Mouse (Mus musculus) MEL (cell line): ENCODE measurements around the gene Omp. TPM values are rescaled to one million over a fixed set of nuclear protein-coding genes. Genes with fewer than 3 reads are reported as not detected.

ENCODE experiments used
- DNase-seq: peaks from one replicate; pipeline ENCODE4 v3.0.0; 2011; ENCODE audit warnings: low read depth, low spot score
- H3K27ac ChIP-seq: 2 replicates; pipeline ENCODE4 v1.5.1; 2012; ENCODE audit warnings: low read depth, mild to moderate bottlenecking, control low read depth, low read length, moderate library complexity; ENCODE audit not compliant: control insufficient read depth
- H3K27me3 ChIP-seq, 2 experiments: fragments of 150-350 bp in 1 of 2; sonication (generic) in 1 of 2; 2 replicates each; pipeline ENCODE4 v1.6.1; 2012; ENCODE audit warnings: low read length in 2 of 2, mild to moderate bottlenecking in 2 of 2, improper control_type of control experiment in 1 of 2, moderate library complexity in 1 of 2; ENCODE audit not compliant: insufficient read depth in 2 of 2, control insufficient read depth in 1 of 2
- H3K36me3 ChIP-seq, 2 experiments: 2 replicates each; pipeline ENCODE4 v1.6.1; 2012 to 2014; ENCODE audit warnings: low read length in 2 of 2, improper control_type of control experiment in 1 of 2, inconsistent platforms in 1 of 2, mild to moderate bottlenecking in 1 of 2; ENCODE audit not compliant: insufficient read depth in 2 of 2, control insufficient read depth in 1 of 2
- H3K4me1 ChIP-seq, 2 experiments: fragments of 150-350 bp in 1 of 2; sonication (generic) in 1 of 2; 2 replicates each; pipeline ENCODE4 v1.6.1; 2012; ENCODE audit warnings: low read length in 2 of 2, improper control_type of control experiment in 1 of 2, mild to moderate bottlenecking in 1 of 2; ENCODE audit not compliant: insufficient read depth in 2 of 2, control insufficient read depth in 1 of 2
- H3K4me3 ChIP-seq, 2 experiments: fragments of 150-350 bp in 1 of 2; sonication (generic) in 1 of 2; 2 replicates each; pipeline ENCODE4 v1.5.1; 2012; ENCODE audit warnings: low read depth in 2 of 2, low read length in 2 of 2, mild to moderate bottlenecking in 2 of 2, moderate library complexity in 2 of 2, control low read depth in 1 of 2, improper control_type of control experiment in 1 of 2; ENCODE audit not compliant: control insufficient read depth in 1 of 2, insufficient read depth in 1 of 2
- H3K79me2 ChIP-seq: 2 replicates; pipeline ENCODE4 v1.6.1; 2012; ENCODE audit warnings: mild to moderate bottlenecking, low read length, moderate library complexity; ENCODE audit not compliant: control insufficient read depth, poor library complexity, insufficient read depth
- H3K9ac ChIP-seq: 2 replicates; pipeline ENCODE4 v1.6.1; 2012; ENCODE audit warnings: low read depth, mild to moderate bottlenecking, control low read depth, low read length, moderate library complexity; ENCODE audit not compliant: control insufficient read depth, poor library complexity, severe bottlenecking
- H3K9me3 ChIP-seq: fragments of 150-350 bp; sonication (generic); replicated peaks from 2 replicates; pipeline ENCODE4 v1.6.1; 2012; ENCODE audit warnings: mild to moderate bottlenecking, low read length, improper control_type of control experiment, moderate library complexity; ENCODE audit not compliant: insufficient read depth
- BHLHE40 ChIP-seq: IDR thresholded peaks from 2 replicates; pipeline ENCODE4 v1.6.1; 2012; ENCODE audit warnings: low read depth, mild to moderate bottlenecking, inconsistent platforms, low read length, improper control_type of control experiment, borderline replicate concordance
- CHD1 ChIP-seq: IDR thresholded peaks from 2 replicates; pipeline ENCODE4 v1.6.1; 2012; ENCODE audit warnings: low read depth, mild to moderate bottlenecking, inconsistent platforms, low read length, improper control_type of control experiment
- CHD2 ChIP-seq: IDR thresholded peaks from 2 replicates; pipeline ENCODE4 v1.6.1; 2011; ENCODE audit warnings: low read length, improper control_type of control experiment
- EP300 ChIP-seq, 2 experiments: IDR thresholded peaks; 2 replicates each; pipeline ENCODE4 v1.6.1; 2011; ENCODE audit warnings: improper control_type of control experiment in 2 of 2, low read length in 2 of 2, low read depth in 1 of 2, mild to moderate bottlenecking in 1 of 2
- GABPA ChIP-seq: IDR thresholded peaks from 2 replicates; pipeline ENCODE4 v1.6.1; 2012; ENCODE audit warnings: low read depth, mild to moderate bottlenecking, inconsistent platforms, low read length, improper control_type of control experiment, moderate library complexity
- GATA1 ChIP-seq: IDR thresholded peaks from 2 replicates; pipeline ENCODE4 v1.6.1; 2011; ENCODE audit warnings: low read depth, low read length, improper control_type of control experiment
- HCFC1 ChIP-seq: IDR thresholded peaks from 2 replicates; pipeline ENCODE4 v1.6.1; 2012; ENCODE audit warnings: low read depth, mild to moderate bottlenecking, inconsistent platforms, low read length, improper control_type of control experiment, moderate library complexity
- MAFK ChIP-seq: IDR thresholded peaks from 2 replicates; pipeline ENCODE4 v1.6.1; 2011; ENCODE audit warnings: low read depth, mild to moderate bottlenecking, low read length, improper control_type of control experiment, borderline replicate concordance
- MEF2A ChIP-seq: IDR thresholded peaks from 2 replicates; pipeline ENCODE4 v1.6.1; 2014; ENCODE audit warnings: low read depth, mild to moderate bottlenecking, inconsistent platforms, low read length, improper control_type of control experiment; ENCODE audit not compliant: poor library complexity, insufficient replicate concordance, severe bottlenecking; ENCODE audit errors: extremely low read depth
- MXI1 ChIP-seq: IDR thresholded peaks from 2 replicates; pipeline ENCODE4 v1.6.1; 2011; ENCODE audit warnings: mild to moderate bottlenecking, low read depth, low read length, improper control_type of control experiment
- POLR2AphosphoS2 ChIP-seq: IDR thresholded peaks from 2 replicates; pipeline ENCODE4 v1.6.1; 2011; ENCODE audit warnings: low read length, improper control_type of control experiment
- POLR2AphosphoS5 ChIP-seq: IDR thresholded peaks from 2 replicates; pipeline ENCODE4 v1.6.1; 2012; ENCODE audit warnings: low read depth, borderline replicate concordance, mild to moderate bottlenecking, inconsistent platforms, low read length, moderate library complexity, mixed read lengths
- SIN3A ChIP-seq: IDR thresholded peaks from 2 replicates; pipeline ENCODE4 v1.6.1; 2012; ENCODE audit warnings: low read length, improper control_type of control experiment, inconsistent platforms
- SMC3 ChIP-seq: IDR thresholded peaks from 2 replicates; pipeline ENCODE4 v1.6.1; 2011; ENCODE audit warnings: low read depth, low read length, improper control_type of control experiment
- TBP ChIP-seq: IDR thresholded peaks from 2 replicates; pipeline ENCODE4 v1.8.0; 2011; ENCODE audit warnings: low read depth, low read length, improper control_type of control experiment
- USF2 ChIP-seq, 2 experiments: IDR thresholded peaks; 2 replicates each; pipeline ENCODE4 v1.6.1; 2011 to 2012; ENCODE audit warnings: improper control_type of control experiment in 2 of 2, low read length in 2 of 2, borderline replicate concordance in 1 of 2, inconsistent platforms in 1 of 2, low read depth in 1 of 2, mild to moderate bottlenecking in 1 of 2; ENCODE audit not compliant: insufficient read depth in 1 of 2
- ZNF384 ChIP-seq: IDR thresholded peaks from 2 replicates; pipeline ENCODE4 v1.6.1; 2012; ENCODE audit warnings: low read depth, mild to moderate bottlenecking, inconsistent platforms, low read length, improper control_type of control experiment
- polyA plus RNA-seq, 2 experiments: library from polyadenylated mRNA; stranded (reverse) in 1 of 2; unstranded in 1 of 2; fragments of >175 nt in 1 of 2; fragments of >200 nt in 1 of 2; gene quantifications; 2 replicates each; pipeline versions ENCODE4 v1.2.1 to v1.2.4; 2012; ENCODE audit warnings: low replicate concordance in 2 of 2, low read depth in 1 of 2; ENCODE audit not compliant: insufficient read length in 2 of 2, insufficient read depth in 1 of 2, missing spikeins in 1 of 2
- total RNA-seq: library from RNA; depleted of rRNA; stranded (reverse); fragments of 300-350 nt; gene quantifications from 2 replicates; pipeline ENCODE4 v1.2.3, GENCODE M21; 2012

The Omp gene
- total and polyA plus RNA-seq, 3 experiments = 0.07 to 0.08 TPM; not detected in 1

DNA sequence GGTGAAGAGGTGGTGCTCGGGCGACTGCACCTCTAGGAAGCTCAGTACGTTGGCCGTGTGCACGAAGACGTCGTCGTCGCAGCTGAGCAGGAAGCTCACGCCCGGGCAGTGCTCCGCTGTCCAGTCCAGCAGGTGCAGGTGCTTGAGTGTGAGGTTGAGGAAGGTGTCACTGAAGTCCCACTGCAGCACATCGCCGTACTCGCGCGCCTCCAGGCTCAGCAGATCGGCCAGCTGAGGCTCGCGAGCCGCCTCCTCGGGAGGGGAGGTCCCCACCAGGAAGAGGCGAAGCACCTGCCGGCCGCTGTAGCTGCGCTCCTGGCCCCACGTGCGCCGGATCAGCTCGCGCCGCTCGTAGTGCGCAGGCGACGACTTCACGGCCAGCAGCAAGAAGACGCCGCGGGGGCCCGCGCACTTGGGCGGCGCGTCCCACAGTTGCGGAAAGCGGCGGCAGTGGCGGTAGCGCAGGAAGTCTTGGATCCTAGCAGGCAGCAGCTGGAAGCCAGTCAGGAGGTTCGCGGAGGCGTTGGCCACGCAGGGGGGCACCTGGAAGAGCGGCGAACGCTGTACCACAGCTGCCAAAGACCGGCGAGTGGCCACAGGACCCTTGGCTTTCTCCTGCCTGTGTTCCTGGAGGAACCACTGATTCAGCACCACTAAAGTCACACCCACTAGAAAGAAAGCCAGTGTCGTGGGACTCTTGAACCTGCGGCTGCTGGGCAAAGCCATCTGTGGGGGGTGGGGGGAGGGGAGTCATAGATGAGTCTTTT is 48.9 kb upstream of the Omp start:
- Histone ChIP-seq H3K4me1 (peaks cover 0 to 7% of the 10 kb centered on the region in 2 experiments; a peak in 2 of 4 replicates), H3K27ac (no peak overlapping the region), H3K27me3 (peaks cover 0 to 1% of the 10 kb centered on the region in 2 experiments; a peak in 1 of 4 replicates), H3K36me3 (peaks cover 0 to 2% of the 10 kb centered on the region in 2 experiments; a peak in 1 of 4 replicates), H3K9me3 (no peaks in the 10 kb centered on the region), H3K4me3 (no peak overlapping the region), H3K9ac (no peak overlapping the region), H3K79me2 (no peaks in the 10 kb centered on the region)
- DNase-seq = no peak
- TF ChIP-seq MAFK = no peak
- no peak for TF ChIP-seq CHD1

DNA sequence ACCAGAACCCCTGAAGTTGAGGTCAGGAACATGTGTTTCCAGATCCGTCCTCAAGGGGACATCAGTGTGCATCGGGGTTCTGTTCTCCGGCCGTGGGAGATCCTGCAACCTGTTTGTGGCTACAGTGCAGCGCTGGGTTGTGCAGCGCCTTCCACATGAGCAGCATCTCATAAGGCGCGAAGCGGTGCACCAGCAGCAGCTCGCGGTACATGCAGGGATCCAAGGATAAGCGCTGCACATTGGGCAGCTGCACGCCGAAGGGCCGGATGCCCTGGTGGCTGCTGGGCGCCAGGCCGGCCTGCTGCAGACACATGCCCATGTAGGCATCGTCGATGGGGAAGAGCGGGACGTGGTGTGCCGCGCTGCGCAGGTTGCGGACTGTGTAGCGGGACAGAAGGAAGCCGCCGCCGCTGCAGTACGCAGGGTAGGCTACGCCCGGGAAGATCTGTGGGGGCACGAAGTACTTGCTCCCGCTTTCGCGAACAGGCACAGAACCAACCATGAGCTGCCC is 48.3 kb upstream of the Omp start:
- no peak for DNase-seq
- Histone ChIP-seq H3K36me3 (peaks cover 0 to 2% of the 10 kb centered on the region in 2 experiments; a peak in 1 of 4 replicates), H3K79me2 (no peaks in the 10 kb centered on the region), H3K27me3 (peaks cover 0 to 1% of the 10 kb centered on the region in 2 experiments; a peak in 1 of 4 replicates), H3K27ac (no peak overlapping the region), H3K4me3 (no peak overlapping the region), H3K9me3 (no peaks in the 10 kb centered on the region), H3K4me1 (peaks cover 0 to 6% of the 10 kb centered on the region in 2 experiments; a peak in 2 of 4 replicates), H3K9ac (no peak overlapping the region)
- TF ChIP-seq HCFC1 = no peak
- no peak for TF ChIP-seq MEF2A
- no peak for TF ChIP-seq MXI1
- no peak for TF ChIP-seq MAFK
- no peak for TF ChIP-seq USF2 (IDR thresholded peaks at IDR 0.05; ENCODE audit: borderline replicate concordance in 1 of 2, insufficient read depth in 1 of 2, low read depth in 1 of 2, low read length in 2 of 2)
- no peak for TF ChIP-seq TBP
- no peak for TF ChIP-seq BHLHE40
- no peak for TF ChIP-seq SIN3A
- no peak for TF ChIP-seq ZNF384
- TF ChIP-seq POLR2AphosphoS5 = no peak
- TF ChIP-seq EP300 (IDR thresholded peaks at IDR 0.05; ENCODE audit: low read depth in 1 of 2, low read length in 2 of 2) = no peak
- no peak for TF ChIP-seq POLR2AphosphoS2
- TF ChIP-seq SMC3 = no peak
- TF ChIP-seq CHD2 = no peak
- no peak for TF ChIP-seq GATA1
- no peak for TF ChIP-seq GABPA
